Mouse (Mus musculus) heart, adult 2 months (tissue): Measurements from ENCODE around the gene Agap2. TPM values are rescaled to one million over a fixed set of nuclear protein-coding genes. Genes with fewer than 3 reads are reported as not detected.

Experiments used
- DNase-seq, 2 experiments: peaks; one replicate each; pipeline ENCODE4 v3.0.0; 2021
- H3K27ac ChIP-seq: fragments of 200-600 bp; 2 replicates; pipeline ENCODE4 v1.8.1; 2022
- H3K27me3 ChIP-seq: fragments of 200-500 bp; 2 replicates; pipeline ENCODE4 v1.6.1; 2012; ENCODE audit warnings: mild to moderate bottlenecking, low read length, inconsistent platforms, mixed read lengths; ENCODE audit not compliant: control insufficient read depth, insufficient read depth
- H3K36me3 ChIP-seq: fragments of 200-500 bp; 2 replicates; pipeline ENCODE4 v1.6.1; 2012; ENCODE audit warnings: low read length, inconsistent platforms; ENCODE audit not compliant: control insufficient read depth, insufficient read depth
- H3K4me1 ChIP-seq: fragments of 200-500 bp; 2 replicates; pipeline ENCODE4 v1.6.1; 2011; ENCODE audit warnings: low read length; ENCODE audit not compliant: control insufficient read depth, insufficient read depth
- H3K4me3 ChIP-seq: fragments of 200-600 bp; 2 replicates; pipeline ENCODE4 v1.8.1; 2022
- H3K79me2 ChIP-seq: fragments of 200-500 bp; replicated peaks from 2 replicates; pipeline ENCODE4 v1.6.1; 2012; ENCODE audit warnings: mild to moderate bottlenecking, inconsistent platforms, low read length, moderate library complexity, mixed read lengths; ENCODE audit not compliant: control insufficient read depth, insufficient read depth
- H3K9ac ChIP-seq: fragments of 200-500 bp; 2 replicates; pipeline ENCODE4 v1.6.1; 2012; ENCODE audit warnings: low read depth, mild to moderate bottlenecking, control low read depth, inconsistent platforms, low read length, mixed read lengths
- CTCF ChIP-seq: fragments of 200-600 bp; IDR thresholded peaks from 2 replicates; pipeline ENCODE4 v1.8.1; 2022; ENCODE audit warnings: antibody characterized with exemption, mild to moderate bottlenecking, moderate library complexity
- EP300 ChIP-seq: fragments of 200-500 bp; IDR thresholded peaks from 2 replicates; pipeline ENCODE4 v1.6.1; 2011; ENCODE audit warnings: low read depth, low read length, control low read depth; ENCODE audit not compliant: insufficient read depth
- POLR2A ChIP-seq: fragments of 200-500 bp; IDR thresholded peaks from 2 replicates; pipeline ENCODE4 v1.6.1; 2011; ENCODE audit warnings: mild to moderate bottlenecking, low read depth, low read length, control low read depth; ENCODE audit not compliant: insufficient read depth
- WGBS: fragments of 180-500 bp; shearing (Covaris S2); methylation state at CpG from one replicate; pipeline ENCODE4 v1.1.7; 2018; 5-methylcytosine and 5-hydroxymethylcytosine counted together
- intact Hi-C: fragments of 180-260 bp; cut with DNase I; formaldehyde crosslinking; loops from one replicate; pipeline ENCODE4 v1.15.1; 2025
- polyA plus RNA-seq: library from polyadenylated mRNA; depleted of rRNA; stranded (reverse); fragments of >200 nt; gene quantifications from 2 replicates; pipeline ENCODE4 v1.2.3, GENCODE M21; 2012
- total RNA-seq, 2 experiments: library from RNA; stranded (reverse); gene quantifications; 2 replicates each; pipeline ENCODE4 v1.2.3; 2021

Agap2 gene
- total and polyA plus RNA-seq, 3 experiments = 4.8 to 5.5 (median 5.0) TPM

GRCm38 (mm10) chr10:127081996-127082620, 7.0 kb downstream of the Agap2 start:
- H3K27me3 ChIP-seq = no peaks in the 10 kb centered on the region; the same call in 1 of the 2 replicates
- no peak overlapping the region for H3K9ac ChIP-seq
- H3K4me1 ChIP-seq = no peaks in the 10 kb centered on the region
- DNase-seq = no peak
- no peak overlapping the region for H3K27ac ChIP-seq
- WGBS = 29% methylated on average over 8 of the region's 8 CpGs
- intact Hi-C loops = no loop called here
- H3K79me2 ChIP-seq = no peaks in the 10 kb centered on the region
- H3K4me3 ChIP-seq = no peak overlapping the region
- no peak for TF ChIP-seq EP300
- TF ChIP-seq POLR2A = no peak
- no peak for TF ChIP-seq CTCF
- no peaks in the 10 kb centered on the region for H3K36me3 ChIP-seq

- intact Hi-C loops = no loop called here
- H3K4me3 ChIP-seq = no peak overlapping the region
- no peak overlapping the region for H3K9ac ChIP-seq
- H3K79me2 ChIP-seq = no peaks in the 10 kb centered on the region
- no peak for TF ChIP-seq POLR2A
- TF ChIP-seq CTCF = no peak
- TF ChIP-seq EP300 = no peak
- H3K36me3 ChIP-seq = no peaks in the 10 kb centered on the region
- no peaks in the 10 kb centered on the region; the same call in 1 of the 2 replicates for H3K27me3 ChIP-seq
- WGBS = 41% methylated on average over 8 of the region's 8 CpGs
- no peaks in the 10 kb centered on the region for H3K4me1 ChIP-seq
- no peak for DNase-seq
- H3K27ac ChIP-seq = no peak overlapping the region
Observed at GRCm38 (mm10) chr10:127083292-127083914, 8.3 kb downstream of the Agap2 start.

- WGBS = 51% methylated on average over 5 of the region's 5 CpGs
- intact Hi-C loops = no loop called here
Observed at GRCm38 (mm10) chr10:127083915-127084306, 8.8 kb downstream of the Agap2 start.

GRCm38 (mm10) chr10:127085052-127085451, 10.0 kb downstream of the Agap2 start:
- no peaks in the 10 kb centered on the region for H3K27me3 ChIP-seq
- no peaks in the 10 kb centered on the region for H3K36me3 ChIP-seq

More at GRCm38 (mm10) chr10:127083915-127084306, 8.8 kb downstream of the Agap2 start:
- no peak overlapping the region for H3K9ac ChIP-seq
- H3K27me3 ChIP-seq = no peaks in the 10 kb centered on the region; the same call in 1 of the 2 replicates
- no peaks in the 10 kb centered on the region for H3K79me2 ChIP-seq
- no peaks in the 10 kb centered on the region for H3K36me3 ChIP-seq
- DNase-seq = no peak
- no peak overlapping the region for H3K4me3 ChIP-seq
- H3K27ac ChIP-seq = no peak overlapping the region
- H3K4me1 ChIP-seq = no peaks in the 10 kb centered on the region
- TF ChIP-seq EP300 (no peak), CTCF (no peak), POLR2A (no peak)

GRCm38 (mm10) chr10:127085633-127086032, 10.5 kb downstream of the Agap2 start:
- H3K36me3 ChIP-seq = no peaks in the 10 kb centered on the region
- no peak overlapping the region for H3K27ac ChIP-seq
- no peak for TF ChIP-seq CTCF
- TF ChIP-seq EP300 = no peak
- TF ChIP-seq POLR2A = no peak
- no peaks in the 10 kb centered on the region for H3K4me1 ChIP-seq
- 71% methylated on average over 6 of the region's 6 CpGs for WGBS
- H3K4me3 ChIP-seq = no peak overlapping the region
- DNase-seq = no peak
- intact Hi-C loops = no loop called here
- peaks cover 2% of the 10 kb centered on the region; the same call in 1 of the 2 replicates for H3K27me3 ChIP-seq
- H3K79me2 ChIP-seq = no peaks in the 10 kb centered on the region
- H3K9ac ChIP-seq = no peak overlapping the region

More at GRCm38 (mm10) chr10:127085052-127085451, 10.0 kb downstream of the Agap2 start:
- intact Hi-C loops = no loop called here
- WGBS = 71% methylated on average over 9 of the region's 9 CpGs
- no peaks in the 10 kb centered on the region for H3K4me1 ChIP-seq
- H3K4me3 ChIP-seq = no peak overlapping the region
- no peaks in the 10 kb centered on the region for H3K79me2 ChIP-seq
- TF ChIP-seq POLR2A (no peak), EP300 (no peak), CTCF (no peak)
- no peak for DNase-seq
- no peak overlapping the region for H3K27ac ChIP-seq
- no peak overlapping the region for H3K9ac ChIP-seq

- intact Hi-C loops = no loop called here
- H3K36me3 ChIP-seq = no peaks in the 10 kb centered on the region
- H3K27me3 ChIP-seq = peaks cover 14% of the 10 kb centered on the region
- H3K79me2 ChIP-seq = no peaks in the 10 kb centered on the region
- no peak overlapping the region for H3K27ac ChIP-seq
- no peak for TF ChIP-seq POLR2A
- TF ChIP-seq EP300 = no peak
- H3K9ac ChIP-seq = no peak overlapping the region
- peak; percentile 36 to 58 for DNase-seq
- H3K4me1 ChIP-seq = no peaks in the 10 kb centered on the region
- no peak overlapping the region for H3K4me3 ChIP-seq
- WGBS = 18% methylated on average over 57 of the region's 57 CpGs
Observed at GRCm38 (mm10) chr10:127090560-127091411, 15.7 kb downstream of the Agap2 start.
